Mouse (Mus musculus): Measurements from ENCODE around the gene Rbl2. TPM values are rescaled to one million over a fixed set of nuclear protein-coding genes. Genes with fewer than 3 reads are reported as not detected.

The Rbl2 gene
- total and polyA plus RNA-seq, 3 experiments = 2.9 to 8.4 TPM; not detected in 1

- Histone ChIP-seq H3K9ac (ENCODE audit: control insufficient read depth, low read depth, low read length, poor library complexity, severe bottlenecking) (no peak overlapping the region), H3K4me1 (ENCODE audit: control insufficient read depth in 1 of 2, insufficient read depth in 2 of 2, low read length in 2 of 2) (no peaks in the 10 kb centered on the region), H3K4me3 (ENCODE audit: control insufficient read depth in 1 of 2, insufficient read depth in 1 of 2, low read depth in 2 of 2, low read length in 2 of 2) (no peak overlapping the region), H3K27ac (ENCODE audit: control insufficient read depth, low read depth, low read length) (no peak overlapping the region), H3K79me2 (ENCODE audit: control insufficient read depth, insufficient read depth, low read length, poor library complexity) (no peaks in the 10 kb centered on the region), H3K36me3 (ENCODE audit: control insufficient read depth in 1 of 2, insufficient read depth in 2 of 2, low read length in 2 of 2) (no peaks in the 10 kb centered on the region; a peak in 2 of 4 replicates), H3K27me3 (ENCODE audit: control insufficient read depth in 1 of 2, insufficient read depth in 2 of 2, low read length in 2 of 2) (no peaks in the 10 kb centered on the region), H3K9me3 (replicated peaks; ENCODE audit: insufficient read depth, low read length) (no peaks in the 10 kb centered on the region)
- TF ChIP-seq MYB (IDR thresholded peaks at IDR 0.05; ENCODE audit: low read depth, low read length) (no peak), SMC3 (IDR thresholded peaks at IDR 0.05; ENCODE audit: low read depth, low read length) (no peak), POLR2A (IDR thresholded peaks at IDR 0.05; ENCODE audit: control insufficient read depth in 1 of 2, insufficient read depth in 1 of 2, low read depth in 1 of 2, low read length in 2 of 2, poor library complexity in 1 of 2) (no peak), MAFK (IDR thresholded peaks at IDR 0.05; ENCODE audit: borderline replicate concordance, low read depth, low read length) (no peak), NRF1 (IDR thresholded peaks at IDR 0.05; ENCODE audit: insufficient read depth, low read depth, low read length, poor library complexity, severe bottlenecking) (no peak), GABPA (IDR thresholded peaks at IDR 0.05; ENCODE audit: low read depth, low read length) (no peak), SIN3A (IDR thresholded peaks at IDR 0.05; ENCODE audit: low read length) (no peak), EP300 (IDR thresholded peaks at IDR 0.05; ENCODE audit: low read depth in 1 of 2, low read length in 2 of 2) (no peak), USF2 (IDR thresholded peaks at IDR 0.05; ENCODE audit: borderline replicate concordance in 1 of 2, insufficient read depth in 1 of 2, low read depth in 1 of 2, low read length in 2 of 2) (no peak), GATA1 (IDR thresholded peaks at IDR 0.05; ENCODE audit: low read depth, low read length) (no peak), KAT2A (conservative IDR thresholded peaks at IDR 0.05; ENCODE audit: low read depth, low read length) (no peak), CHD2 (IDR thresholded peaks at IDR 0.05; ENCODE audit: low read length) (no peak), MEF2A (IDR thresholded peaks at IDR 0.05; ENCODE audit: extremely low read depth, insufficient replicate concordance, low read depth, low read length, poor library complexity, severe bottlenecking) (no peak), CTCF (IDR thresholded peaks at IDR 0.05 in 2 of 3, conservative IDR thresholded peaks at IDR 0.05 in 1 of 3; ENCODE audit: control insufficient read depth in 1 of 3, insufficient read depth in 1 of 3, low read depth in 2 of 3, low read length in 3 of 3, poor library complexity in 1 of 3, severe bottlenecking in 1 of 3) (no peak), MAZ (IDR thresholded peaks at IDR 0.05; ENCODE audit: low read depth, low read length) (no peak), MXI1 (IDR thresholded peaks at IDR 0.05; ENCODE audit: low read depth, low read length) (no peak)
- no peak for DNase-seq (ENCODE audit: low read depth, low spot score)
Measured at GRCm38 (mm10) chr8:91098106-91098505, 28.2 kb downstream of the Rbl2 start.

DNA sequence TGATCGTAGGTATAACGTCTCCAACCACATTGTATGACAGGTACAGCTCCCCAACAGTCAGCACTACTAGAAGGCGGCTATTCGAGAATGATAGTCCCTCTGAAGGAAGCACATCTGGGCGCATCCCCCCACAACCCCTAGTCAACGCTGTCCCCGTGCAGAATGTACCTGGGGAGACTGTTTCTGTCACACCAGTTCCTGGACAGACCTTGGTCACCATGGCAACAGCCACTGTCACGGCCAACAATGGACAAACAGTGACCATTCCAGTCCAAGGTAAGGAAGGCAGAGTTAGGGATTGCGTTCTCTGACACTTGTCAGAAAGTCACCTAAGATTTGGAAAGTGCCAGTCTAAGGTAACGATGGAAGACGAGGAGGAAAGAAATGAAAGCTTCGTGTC, 36.4 kb downstream of the Rbl2 start:
- Histone ChIP-seq H3K27me3 (ENCODE audit: control insufficient read depth in 1 of 2, insufficient read depth in 2 of 2, low read length in 2 of 2) (no peaks in the 10 kb centered on the region), H3K4me1 (ENCODE audit: control insufficient read depth in 1 of 2, insufficient read depth in 2 of 2, low read length in 2 of 2) (no peaks in the 10 kb centered on the region), H3K27ac (ENCODE audit: control insufficient read depth, low read depth, low read length) (no peak overlapping the region), H3K9me3 (replicated peaks; ENCODE audit: insufficient read depth, low read length) (no peaks in the 10 kb centered on the region), H3K79me2 (ENCODE audit: control insufficient read depth, insufficient read depth, low read length, poor library complexity) (no peaks in the 10 kb centered on the region), H3K4me3 (ENCODE audit: control insufficient read depth in 1 of 2, insufficient read depth in 1 of 2, low read depth in 2 of 2, low read length in 2 of 2) (no peak overlapping the region), H3K9ac (ENCODE audit: control insufficient read depth, low read depth, low read length, poor library complexity, severe bottlenecking) (no peak overlapping the region), H3K36me3 (ENCODE audit: control insufficient read depth in 1 of 2, insufficient read depth in 2 of 2, low read length in 2 of 2) (peaks cover 0 to 2% of the 10 kb centered on the region in 2 experiments; a peak in 2 of 4 replicates)
- TF ChIP-seq MXI1 (IDR thresholded peaks at IDR 0.05; ENCODE audit: low read depth, low read length) = no peak
- no peak for DNase-seq (ENCODE audit: low read depth, low spot score)
